Mouse (Mus musculus) heart, postnatal 0 days (tissue): ENCODE results near the gene Chchd6. TPM values are rescaled to one million over a fixed set of nuclear protein-coding genes. Genes with fewer than 3 reads are reported as not detected.

ENCODE experiments used
- ATAC-seq: fragments of 200-750 bp; cut with Nextera tagmentation; 2 replicates; pipeline ENCODE4 v1.8.0; 2017; ENCODE audit warnings: low read depth, moderate number of reproducible peaks, moderate library complexity; ENCODE audit not compliant: insufficient read depth
- DNase-seq: peaks from one replicate; pipeline ENCODE4 v3.0.0-alpha.2; 2016; ENCODE audit warnings: low spot score
- H3K27ac ChIP-seq: fragments of 300-500 bp; sonication (generic); 2 replicates; pipeline ENCODE4 v1.5.1; 2014; ENCODE audit warnings: low read depth, mild to moderate bottlenecking
- H3K27me3 ChIP-seq: fragments of 300-500 bp; sonication (generic); 2 replicates; pipeline ENCODE4 v1.6.1; 2014; ENCODE audit warnings: low read length, mixed read lengths; ENCODE audit not compliant: control insufficient read depth, insufficient read depth
- H3K36me3 ChIP-seq: fragments of 300-500 bp; sonication (generic); replicated peaks from 2 replicates; pipeline ENCODE4 v1.6.1; 2014; ENCODE audit warnings: low read length, mixed read lengths; ENCODE audit not compliant: control insufficient read depth, insufficient read depth
- H3K4me1 ChIP-seq: fragments of 300-500 bp; sonication (generic); 2 replicates; pipeline ENCODE4 v1.6.1; 2014; ENCODE audit warnings: antibody characterized with exemption; ENCODE audit not compliant: control insufficient read depth, insufficient read depth
- H3K4me2 ChIP-seq: fragments of 300-500 bp; sonication (generic); 2 replicates; pipeline ENCODE4 v1.6.1; 2014; ENCODE audit warnings: low read depth, mild to moderate bottlenecking, low read length, moderate library complexity
- H3K4me3 ChIP-seq: fragments of 300-500 bp; sonication (generic); 2 replicates; pipeline ENCODE4 v1.5.1; 2014; ENCODE audit warnings: low read depth, low read length
- H3K9ac ChIP-seq: fragments of 300-500 bp; sonication (generic); replicated peaks from 2 replicates; pipeline ENCODE4 v1.6.1; 2014; ENCODE audit warnings: low read depth, low read length, mixed read lengths
- H3K9me3 ChIP-seq: fragments of 300-500 bp; sonication (generic); replicated peaks from 2 replicates; pipeline ENCODE4 v1.6.1; 2016; ENCODE audit warnings: low read length; ENCODE audit not compliant: control insufficient read depth
- CTCF ChIP-seq: IDR thresholded peaks from 2 replicates; pipeline ENCODE4 v1.5.1; 2016; ENCODE audit warnings: antibody characterized with exemption, control low read depth, low read depth
- EP300 ChIP-seq: IDR thresholded peaks from 2 replicates; pipeline ENCODE4 v1.6.1; 2016; ENCODE audit warnings: antibody characterized with exemption, low read depth
- WGBS: fragments of 180-500 bp; shearing (Covaris S2); extraction: QIAGEN DNeasy Blood & Tissue Kit; methylation state at CpG from one replicate; pipeline ENCODE4 v1.1.7; 2014; 5-methylcytosine and 5-hydroxymethylcytosine counted together
- polyA plus RNA-seq: library from polyadenylated mRNA; unstranded; fragments of >200 nt; fragmentation: Nextera tagmentation; extraction: Ambion mirVana; gene quantifications from 2 replicates; pipeline ENCODE4 v1.2.1, GENCODE M21; 2015
- total RNA-seq: library from RNA; depleted of rRNA; stranded (reverse); fragments of >200 nt; gene quantifications from 2 replicates; pipeline ENCODE4 v1.2.3, GENCODE M21; 2014; ENCODE audit warnings: low replicate concordance

Gene Chchd6
- total and polyA plus RNA-seq, 2 experiments from 2014 or later = 21.8 to 37.8 TPM

DNA sequence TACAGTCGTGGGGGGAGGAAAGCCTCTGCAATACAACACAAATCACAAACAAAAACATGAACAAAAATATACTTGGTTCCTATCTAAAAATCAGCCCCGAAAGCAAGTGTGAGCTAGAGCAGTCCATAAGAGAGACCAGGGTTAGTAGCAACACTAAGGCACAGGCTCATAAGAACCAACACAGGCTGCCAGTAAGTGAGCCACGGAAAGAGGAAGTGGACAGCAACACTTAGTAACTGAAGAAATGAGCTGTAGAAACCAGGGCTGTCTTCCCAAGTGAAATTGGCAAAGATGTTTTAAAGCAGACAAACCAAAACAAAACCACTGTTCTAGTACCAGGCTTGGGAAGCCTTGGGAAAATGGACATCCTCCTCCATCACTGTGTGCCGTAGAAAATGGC is 197.5 kb downstream of the Chchd6 start:
- no peak for ATAC-seq

DNA sequence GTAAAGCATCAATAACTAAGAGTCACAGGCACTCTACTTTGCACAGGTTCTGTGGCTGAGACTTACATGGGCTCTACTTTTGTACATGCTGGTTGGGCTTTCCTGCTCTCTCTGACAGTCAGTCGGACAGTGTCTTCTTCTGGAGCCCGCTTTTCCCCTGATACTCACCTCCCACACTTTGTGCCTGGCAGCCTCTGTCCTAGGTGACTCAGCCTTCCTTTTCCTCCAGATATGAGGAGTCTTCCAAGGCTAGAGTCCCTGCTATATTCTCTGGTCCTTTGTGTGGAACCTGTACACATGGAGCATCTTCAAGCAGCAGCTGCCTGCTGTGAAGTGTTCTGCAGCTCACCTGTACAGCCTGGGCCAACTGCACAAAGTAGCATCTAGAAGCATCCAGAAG is 201.6 kb downstream of the Chchd6 start:
- no peak for ATAC-seq
- 62% methylated on average over 2 of the region's 2 CpGs for WGBS
- no peak overlapping the region for H3K9ac ChIP-seq
- H3K4me3 ChIP-seq = no peak overlapping the region
- H3K9me3 ChIP-seq = no peaks in the 10 kb centered on the region
- no peak overlapping the region for H3K27ac ChIP-seq
- H3K4me2 ChIP-seq = no peak overlapping the region
- no peak for DNase-seq
- no peaks in the 10 kb centered on the region for H3K36me3 ChIP-seq
- no peak for TF ChIP-seq EP300
- H3K4me1 ChIP-seq = no peaks in the 10 kb centered on the region
- no peaks in the 10 kb centered on the region for H3K27me3 ChIP-seq

More for the DNA sequence above, 197.5 kb downstream of the Chchd6 start:
- no peak for TF ChIP-seq EP300
- TF ChIP-seq CTCF = no peak
- H3K27me3 ChIP-seq = no peaks in the 10 kb centered on the region
- WGBS = 71% methylated on average over 4 of the region's 4 CpGs
- no peak overlapping the region for H3K27ac ChIP-seq
- H3K36me3 ChIP-seq = no peaks in the 10 kb centered on the region
- no peak overlapping the region for H3K9ac ChIP-seq
- H3K4me1 ChIP-seq = no peaks in the 10 kb centered on the region
- no peaks in the 10 kb centered on the region for H3K9me3 ChIP-seq
- no peak overlapping the region for H3K4me2 ChIP-seq
- no peak for DNase-seq
- H3K4me3 ChIP-seq = no peak overlapping the region

DNA sequence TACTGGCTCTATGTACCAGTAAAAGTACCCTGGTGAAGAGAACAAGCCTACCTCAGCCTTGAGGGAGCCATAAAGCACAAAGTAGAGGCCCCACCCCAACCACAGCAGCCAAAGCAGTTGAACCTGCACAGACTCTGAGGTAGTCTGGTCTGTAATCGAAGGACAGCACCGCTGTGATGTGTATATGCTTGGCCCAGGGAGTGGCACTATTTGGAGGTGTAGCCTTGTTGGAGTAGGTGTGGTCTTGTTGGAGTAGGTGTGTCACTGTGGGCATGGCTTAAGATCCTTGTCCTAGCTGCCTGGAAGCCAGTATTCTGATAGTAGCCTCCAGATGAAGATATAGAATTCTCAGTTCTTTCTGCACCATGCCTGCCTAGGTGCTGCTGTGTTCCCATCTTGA is 203.2 kb downstream of the Chchd6 start:
- no peak overlapping the region for H3K27ac ChIP-seq
- no peak for TF ChIP-seq CTCF
- no peak for TF ChIP-seq EP300
- H3K4me1 ChIP-seq = 0 out of 2 replicates have a peak, but pooled peaks cover 4% of the 10 kb centered on the region
- H3K9ac ChIP-seq = no peak overlapping the region
- no peaks in the 10 kb centered on the region for H3K36me3 ChIP-seq
- H3K4me3 ChIP-seq = no peak overlapping the region
- H3K9me3 ChIP-seq = no peaks in the 10 kb centered on the region
- no peak overlapping the region for H3K4me2 ChIP-seq
- ATAC-seq (no peak), DNase-seq (no peak)
- no peaks in the 10 kb centered on the region for H3K27me3 ChIP-seq
- WGBS = 91% methylated on average over 2 of the region's 2 CpGs

DNA sequence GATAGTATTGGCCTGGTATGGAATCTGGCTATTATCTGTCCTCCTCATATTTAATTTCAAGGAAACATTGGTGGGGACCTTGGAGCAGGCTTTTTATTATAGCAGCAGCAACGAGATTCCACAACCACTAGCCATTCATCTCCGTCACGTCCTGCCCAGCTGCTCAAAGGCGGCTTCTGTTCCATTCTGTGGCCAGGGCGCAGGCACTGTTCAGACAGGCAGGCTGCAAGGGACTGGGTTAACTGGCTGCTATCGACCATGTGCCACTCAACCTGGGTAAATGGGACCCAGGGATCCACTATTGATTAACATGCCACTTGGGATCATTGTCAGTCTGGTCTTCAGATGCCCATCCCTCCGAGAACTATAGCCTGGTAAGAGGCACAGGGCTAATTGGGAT is 205.7 kb downstream of the Chchd6 start:
- H3K27ac ChIP-seq = no peak overlapping the region
- DNase-seq (no peak), ATAC-seq (no peak)
- H3K9me3 ChIP-seq = no peaks in the 10 kb centered on the region
- H3K36me3 ChIP-seq = no peaks in the 10 kb centered on the region
- TF ChIP-seq EP300 (no peak), CTCF (no peak)
- peaks cover 8% of the 10 kb centered on the region; the same call in 1 of the 2 replicates for H3K4me1 ChIP-seq
- no peak overlapping the region for H3K4me2 ChIP-seq
- WGBS = 82% methylated on average over 7 of the region's 7 CpGs
- H3K4me3 ChIP-seq = no peak overlapping the region
- H3K9ac ChIP-seq = no peak overlapping the region
- H3K27me3 ChIP-seq = no peaks in the 10 kb centered on the region

DNA sequence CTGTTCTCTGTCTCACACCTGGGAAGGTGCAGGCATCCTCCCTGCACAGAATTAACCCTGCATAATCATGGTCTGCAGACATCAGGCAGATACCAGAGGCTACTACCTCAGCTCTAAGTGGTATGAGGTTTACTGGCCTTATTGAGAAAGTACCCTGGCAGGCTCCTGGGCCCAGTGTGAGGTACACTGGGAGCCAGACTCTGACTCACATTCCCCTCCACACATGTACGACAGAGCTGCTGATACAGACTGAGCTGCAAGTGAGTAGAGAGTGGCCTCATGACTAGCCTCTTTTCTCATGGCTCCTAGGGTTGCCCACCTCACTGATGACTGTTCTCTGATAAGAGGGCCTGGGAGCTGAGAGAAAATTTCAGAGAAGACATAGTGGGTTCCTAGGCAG is 208.5 kb downstream of the Chchd6 start:
- DNase-seq (no peak), ATAC-seq (no peak)
- H3K4me3 ChIP-seq = no peak overlapping the region
- no peaks in the 10 kb centered on the region for H3K27me3 ChIP-seq
- H3K27ac ChIP-seq = no peak overlapping the region
- H3K9me3 ChIP-seq = no peaks in the 10 kb centered on the region
- H3K4me1 ChIP-seq = peaks cover 14% of the 10 kb centered on the region
- H3K36me3 ChIP-seq = no peaks in the 10 kb centered on the region
- TF ChIP-seq CTCF (no peak), EP300 (no peak)
- H3K9ac ChIP-seq = no peak overlapping the region
- H3K4me2 ChIP-seq = no peak overlapping the region
- 34% methylated on average over 1 of the region's 1 CpGs for WGBS

DNA sequence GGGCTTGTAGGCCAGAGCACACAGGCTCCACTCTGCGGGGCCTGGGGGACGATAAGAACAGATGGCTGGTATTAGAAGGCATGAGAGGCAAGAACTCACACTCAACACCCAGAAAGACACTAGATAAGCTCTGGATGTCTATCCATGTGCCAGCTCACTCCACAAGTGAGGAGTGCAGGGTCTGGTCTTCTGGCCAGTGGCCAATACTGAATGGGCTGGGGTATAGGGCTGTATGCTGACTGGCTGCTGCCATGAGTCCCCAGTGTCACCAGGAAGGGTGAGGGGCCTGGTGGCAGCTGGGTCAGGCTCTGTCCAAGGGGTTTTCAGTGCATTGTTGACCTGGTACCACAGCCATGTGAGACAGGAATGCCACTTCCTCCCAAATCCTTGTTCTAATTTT is 210.8 kb downstream of the Chchd6 start:
- TF ChIP-seq EP300 (no peak), CTCF (no peak)
- no peak for DNase-seq
- H3K9me3 ChIP-seq = no peaks in the 10 kb centered on the region
- 52% methylated on average over 2 of the region's 2 CpGs for whole genome bisulfite sequencing
- no peak overlapping the region for H3K9ac ChIP-seq
- H3K27ac ChIP-seq = no peak overlapping the region
- H3K4me3 ChIP-seq = no peak overlapping the region
- H3K27me3 ChIP-seq = no peaks in the 10 kb centered on the region
- no peak overlapping the region for H3K4me2 ChIP-seq
- no peaks in the 10 kb centered on the region for H3K36me3 ChIP-seq
- H3K4me1 ChIP-seq = peaks cover 14% of the 10 kb centered on the region
- no peak for ATAC-seq
